Mouse (Mus musculus) liver, embryonic 14.5 days (tissue): Measurements from ENCODE around the gene Fkrp.

Source experiments
- CTCF ChIP-seq: IDR thresholded peaks from 2 replicates; pipeline ENCODE4 v1.5.1; 2016; ENCODE audit warnings: antibody characterized with exemption, low read depth, control low read depth
- EP300 ChIP-seq: IDR thresholded peaks from 2 replicates; pipeline ENCODE4 v1.6.1; 2016; ENCODE audit warnings: antibody characterized with exemption, low read depth

DNA sequence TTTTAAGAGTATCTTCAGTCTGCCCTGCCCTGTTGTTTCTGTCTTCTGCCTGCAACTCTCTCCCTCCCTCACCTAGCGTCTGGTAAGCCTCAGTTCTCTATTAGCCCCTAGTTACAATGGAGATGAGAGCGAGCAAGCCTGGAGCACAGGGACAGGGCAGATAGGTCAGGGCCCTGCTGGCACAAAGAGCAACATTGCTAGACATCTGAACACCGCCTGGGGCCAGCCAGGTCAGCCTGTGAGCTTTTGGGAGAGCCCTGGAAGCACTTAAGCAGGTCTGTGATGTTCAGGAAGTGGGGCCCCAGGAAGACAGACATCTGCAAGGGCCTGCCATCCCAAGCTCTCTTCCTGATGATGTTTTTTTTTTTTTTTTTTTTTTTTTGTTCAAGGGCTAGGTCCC is 4.6 kb upstream of the Fkrp start:
- TF ChIP-seq CTCF: no peak
- no peak for TF ChIP-seq EP300
